Mouse (Mus musculus) 416B (cell line): ENCODE results near the gene Ndufaf8.

Source experiments
- DNase-seq: peaks from one replicate; pipeline ENCODE4 v3.0.0; 2011; ENCODE audit warnings: low read depth

Gene Ndufaf8

DNA sequence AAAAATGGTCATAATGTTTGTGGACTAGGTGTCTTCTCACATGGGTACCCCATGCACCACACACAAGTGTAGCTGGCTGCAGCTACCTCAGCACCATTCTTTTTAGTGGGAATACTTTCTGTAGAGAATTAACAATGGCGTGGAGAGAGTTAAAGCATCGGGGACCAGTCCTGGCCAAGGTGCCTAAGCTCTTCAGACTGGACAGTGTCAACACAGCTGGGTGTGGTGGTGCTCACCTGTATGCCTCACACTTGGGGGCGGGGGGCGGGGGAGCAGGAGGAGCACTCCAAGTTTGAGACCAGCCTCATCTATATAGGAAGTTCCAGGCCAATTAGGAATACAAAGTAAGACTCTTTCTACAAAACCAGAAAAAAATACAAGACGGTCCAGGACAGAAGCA is 35.4 kb downstream of the Ndufaf8 start:
- DNase-seq = no peak

DNA sequence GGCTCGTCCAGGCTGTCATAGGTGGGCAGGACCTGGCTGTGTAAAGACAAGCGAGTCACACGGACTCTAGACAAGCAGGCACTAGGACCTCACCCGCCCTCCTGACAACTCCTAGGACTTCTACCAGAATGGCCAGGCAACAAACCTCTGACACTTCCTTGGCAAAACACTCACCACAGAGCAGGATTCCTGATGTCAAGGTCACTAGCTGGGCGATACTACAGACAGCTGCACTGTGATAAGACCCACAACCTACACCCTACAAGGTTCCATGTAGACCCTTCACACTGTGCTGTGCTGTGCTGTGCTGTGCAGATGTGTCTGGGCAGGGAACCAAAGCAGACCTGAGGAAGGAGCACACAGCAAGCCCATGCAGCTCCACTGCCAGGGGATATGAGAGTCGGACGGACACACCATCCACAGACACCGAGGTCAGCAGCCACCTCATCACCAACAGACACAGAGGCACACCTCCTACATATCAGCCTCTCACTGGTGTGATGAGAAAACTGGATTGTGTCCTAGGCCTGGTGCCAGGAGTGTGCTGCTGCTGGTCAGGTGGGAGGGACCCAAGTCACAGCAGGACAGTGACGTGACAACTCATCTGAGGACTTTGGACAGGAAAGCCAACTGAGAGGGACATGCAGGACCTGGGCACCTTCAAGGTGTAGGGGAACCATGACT is 36.3 kb downstream of the Ndufaf8 start:
- peak; percentile 57 for DNase-seq

DNA sequence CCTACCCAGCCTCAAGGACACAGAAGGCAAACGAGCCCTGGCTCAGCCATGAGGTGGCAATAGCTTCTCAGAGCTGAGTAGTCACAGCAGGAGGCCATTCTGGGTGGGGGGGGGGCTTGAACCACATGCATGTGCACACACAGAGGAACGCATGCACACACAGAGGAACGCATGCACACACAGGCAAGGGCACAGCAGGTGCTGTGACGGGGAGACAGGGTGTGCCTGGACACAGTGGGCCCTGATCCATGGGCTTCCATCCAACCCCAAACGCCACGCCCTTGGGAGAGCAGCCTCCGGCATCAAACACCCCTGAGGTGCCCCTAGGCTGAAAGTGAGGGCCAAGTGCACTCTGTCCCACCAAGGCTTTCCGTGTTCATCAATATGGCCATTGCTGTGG is 37.5 kb downstream of the Ndufaf8 start:
- no peak for DNase-seq

DNA sequence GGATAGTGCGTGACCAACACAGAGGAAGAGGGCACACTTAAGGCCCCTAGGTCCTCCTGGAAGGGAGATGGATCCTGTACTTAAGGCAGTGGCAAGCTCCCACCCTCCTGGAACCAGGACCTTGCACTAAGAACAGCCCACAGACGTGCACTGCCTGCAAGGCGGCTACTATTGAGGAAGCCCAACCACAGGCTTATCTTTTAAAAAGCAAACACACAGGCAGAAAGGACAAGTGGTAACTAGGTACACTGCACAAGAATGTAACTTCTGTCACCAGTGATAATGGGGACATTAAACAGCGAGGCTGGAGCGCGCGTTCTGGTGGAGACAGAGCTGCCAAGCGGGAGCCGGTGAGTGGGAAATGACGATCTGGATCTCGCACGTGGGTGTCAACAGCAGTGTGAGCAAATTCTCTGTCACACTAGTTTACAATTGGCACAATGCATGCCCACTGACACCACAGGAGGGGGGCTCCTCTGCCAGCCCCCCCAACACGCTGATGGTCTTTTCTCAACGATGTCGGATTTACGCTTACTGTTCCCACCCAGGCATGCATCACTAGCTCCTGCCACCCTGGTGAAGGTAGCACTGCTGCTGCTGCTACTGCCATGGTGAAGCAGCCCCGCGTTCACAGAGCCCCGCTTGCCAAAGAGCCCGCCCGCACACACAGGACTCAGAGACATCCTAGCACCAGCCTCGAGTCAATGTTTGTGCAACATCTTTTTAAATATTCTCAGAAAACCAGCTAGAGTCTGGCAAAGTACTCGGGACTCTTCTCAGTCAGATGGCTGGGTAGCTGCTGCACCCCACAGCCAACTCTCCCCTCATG is 38.3 kb downstream of the Ndufaf8 start:
- peak; percentile 50 for DNase-seq

DNA sequence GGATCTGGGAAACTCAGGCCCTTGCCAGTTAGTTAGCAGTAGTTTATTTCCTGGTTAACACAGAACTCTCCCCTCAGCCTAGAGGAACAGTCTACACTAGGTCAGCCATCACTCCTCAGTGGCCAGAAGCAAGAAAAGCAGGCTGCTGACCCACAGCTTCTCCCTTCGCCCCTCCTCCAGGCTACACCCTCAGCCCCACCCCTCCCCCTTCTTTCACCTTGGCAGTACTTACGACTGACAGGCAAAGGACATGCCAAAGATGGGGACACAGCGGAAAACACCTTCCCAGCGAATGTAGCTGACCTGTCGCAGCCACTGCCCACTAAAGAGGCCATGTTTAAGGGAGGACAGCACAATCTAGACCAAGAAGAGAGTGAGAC is 38.9 kb downstream of the Ndufaf8 start:
- no peak for DNase-seq

DNA sequence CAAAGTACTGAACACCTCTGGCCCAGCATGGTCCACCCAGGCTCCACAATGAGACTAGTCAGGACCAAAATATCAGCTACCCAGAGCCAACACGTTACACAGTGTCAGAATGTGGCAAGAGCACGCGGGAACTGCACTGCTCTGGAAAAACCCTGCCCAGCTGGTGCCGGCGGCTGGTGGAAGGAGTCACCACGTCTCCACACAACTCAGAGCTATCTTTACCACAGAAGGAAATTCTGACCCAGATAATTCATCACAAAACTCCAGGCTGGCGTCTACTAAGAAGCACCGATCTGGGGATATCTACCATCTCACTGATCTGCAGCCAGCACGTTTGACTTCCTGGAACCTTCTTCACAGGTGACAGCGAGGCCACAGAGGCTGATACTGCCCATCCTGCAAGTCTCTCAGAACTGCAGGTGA is 40.6 kb downstream of the Ndufaf8 start:
- DNase-seq = peak; percentile 89

DNA sequence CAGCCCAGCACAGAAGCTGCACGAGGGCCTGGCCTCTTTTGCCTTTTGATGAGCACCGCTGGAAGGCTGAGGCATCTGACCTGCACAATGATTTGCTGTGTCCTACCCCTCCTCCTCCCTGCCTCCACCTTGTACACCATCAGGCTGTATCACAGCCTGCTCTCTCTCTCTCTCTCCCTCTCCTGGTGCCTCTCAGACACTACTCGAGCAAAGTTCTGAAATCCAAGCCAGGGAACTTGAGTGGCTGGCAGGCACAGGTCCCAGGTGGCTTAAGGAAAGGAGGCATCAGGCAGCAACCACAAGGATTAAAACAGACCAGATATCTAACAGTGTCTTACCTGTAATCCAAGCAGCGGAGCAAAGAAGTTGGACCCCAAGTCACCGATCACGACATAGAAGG is 41.5 kb downstream of the Ndufaf8 start:
- no peak for DNase-seq

DNA sequence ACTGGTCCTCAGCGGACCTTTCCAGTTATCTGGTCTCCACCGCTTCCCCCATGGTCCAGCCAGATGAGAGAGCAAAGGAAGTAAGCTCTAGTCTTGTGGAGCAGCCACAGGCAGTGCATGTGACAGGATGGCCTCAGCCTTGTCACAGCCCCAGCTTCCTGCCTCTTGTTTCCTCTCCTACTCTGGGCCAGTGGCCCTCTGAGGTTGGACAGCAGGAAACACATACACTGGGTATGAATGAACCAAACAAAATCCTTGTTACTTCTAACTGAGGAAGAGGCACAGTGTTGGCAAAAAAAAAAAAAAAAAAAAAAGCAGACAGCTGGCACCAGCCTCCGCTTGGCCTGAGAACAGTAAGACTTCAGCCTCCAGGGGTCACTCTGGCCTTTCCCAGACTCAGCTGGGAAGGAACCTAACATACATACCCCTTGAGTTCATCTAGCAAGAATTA is 43.9 kb downstream of the Ndufaf8 start:
- peak; percentile 99 for DNase-seq

DNA sequence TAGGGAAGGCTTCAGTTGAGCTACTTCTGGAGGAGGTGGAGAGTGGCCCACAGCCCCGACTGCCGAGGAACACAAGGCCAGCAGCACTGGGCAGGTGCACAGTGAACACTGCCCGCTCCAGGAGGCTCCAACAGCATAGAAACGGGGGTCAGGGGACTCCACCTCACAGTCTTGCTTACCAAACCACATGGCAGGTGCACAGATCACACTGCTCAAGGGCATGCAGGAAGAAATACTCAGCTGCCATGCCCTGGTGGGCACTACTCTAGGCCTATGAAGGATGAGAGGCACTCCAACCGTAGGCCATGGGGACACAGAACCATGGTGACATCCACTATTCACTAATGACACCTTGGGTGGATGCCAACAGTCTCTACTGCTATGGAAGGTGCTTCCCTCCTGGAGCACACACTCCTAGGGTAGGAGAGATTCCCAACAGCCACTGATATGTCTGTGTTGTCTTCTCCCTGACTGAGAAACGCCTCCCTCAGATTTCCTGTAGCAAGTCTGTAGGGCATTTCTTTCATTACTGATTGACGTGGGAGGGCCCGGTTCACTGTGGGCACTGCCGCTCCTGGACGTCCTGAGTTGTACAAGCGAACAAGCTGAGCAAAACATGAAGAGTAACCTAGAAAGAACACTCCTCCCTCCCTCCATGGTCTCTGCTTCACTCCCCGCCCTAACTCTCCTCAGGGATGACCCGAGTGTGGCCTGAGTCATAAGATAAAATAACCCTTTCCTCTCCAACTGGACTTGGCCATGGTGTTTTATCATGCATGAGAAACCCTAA is 45.2 kb downstream of the Ndufaf8 start:
- DNase-seq = peak; percentile 29

DNA sequence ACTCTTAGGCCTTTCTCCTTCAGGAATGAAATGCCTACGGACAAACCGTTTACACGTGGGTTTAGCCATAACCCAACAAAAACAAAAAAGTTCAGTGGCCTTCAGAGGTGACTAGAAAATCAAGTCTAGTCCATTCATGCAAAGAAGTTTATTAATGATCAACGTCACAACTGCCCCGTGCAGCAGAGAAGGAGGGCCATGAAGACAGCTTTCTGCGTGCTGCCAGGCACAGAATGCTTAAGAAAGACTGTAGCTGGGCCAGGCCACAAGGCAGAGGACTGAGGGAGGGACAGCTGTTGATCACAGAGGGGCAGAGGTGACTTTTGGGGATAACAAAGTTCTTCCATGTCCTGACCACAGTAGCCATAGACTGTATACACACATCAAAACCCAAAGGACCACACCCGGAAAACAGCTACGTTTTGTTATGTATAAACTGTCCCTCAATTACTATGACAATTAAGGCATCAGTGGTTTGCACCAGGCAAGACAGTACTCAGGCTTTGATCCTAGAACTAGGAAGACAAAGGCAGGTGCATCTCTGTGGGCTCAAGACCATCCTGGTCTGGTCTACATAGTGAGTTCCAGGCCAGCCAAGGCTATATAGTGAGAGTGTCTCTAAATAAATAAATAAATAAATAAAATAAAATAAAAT is 49.6 kb downstream of the Ndufaf8 start:
- DNase-seq = no peak

DNA sequence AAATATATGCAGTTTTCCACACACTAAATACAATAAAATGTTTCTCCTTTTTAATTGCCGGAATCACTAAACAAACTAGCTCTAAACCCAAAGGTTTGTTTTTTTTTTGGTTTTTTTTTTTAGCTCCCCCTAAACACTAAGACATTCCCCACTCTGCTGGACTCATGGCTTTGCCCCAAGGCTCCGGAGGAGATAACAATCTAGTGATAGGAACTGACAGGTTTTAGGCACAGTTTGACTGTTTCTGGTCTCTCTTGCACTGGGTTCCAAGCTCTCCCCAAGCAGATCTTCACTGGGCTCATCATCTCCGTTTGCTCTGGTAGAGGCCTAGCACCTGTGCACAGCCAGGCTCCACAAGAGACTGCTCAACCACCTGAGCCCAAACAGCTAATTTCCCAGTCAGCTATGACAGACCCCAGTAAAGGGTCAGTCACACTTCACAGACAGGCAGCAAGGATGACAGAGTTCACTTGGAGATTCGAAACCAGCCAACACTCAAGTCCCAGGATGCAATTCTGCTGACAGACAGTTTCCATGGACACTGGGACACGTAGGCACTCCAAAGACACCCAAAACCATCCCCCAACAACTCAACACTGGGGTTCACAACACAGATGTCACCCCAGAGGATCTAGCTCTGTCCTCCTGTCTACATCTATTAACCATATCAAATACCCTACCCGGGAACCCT is 50.9 kb downstream of the Ndufaf8 start:
- peak; percentile 56 for DNase-seq
